Mouse (Mus musculus) kidney, postnatal 36 days (tissue): ENCODE data around the gene Rplp0.
"Not testable (repeated sequence)": the region's sequence is repeated elsewhere in the genome, so short reads cannot be mapped to it uniquely, and the experiment has no call there.

Experiments
- DNase-seq, 2 experiments: peaks; one replicate each; pipeline ENCODE4 v3.0.0; 2021 to 2022; ENCODE audit warnings: mixed read lengths in 2 of 2

Gene Rplp0

DNA sequence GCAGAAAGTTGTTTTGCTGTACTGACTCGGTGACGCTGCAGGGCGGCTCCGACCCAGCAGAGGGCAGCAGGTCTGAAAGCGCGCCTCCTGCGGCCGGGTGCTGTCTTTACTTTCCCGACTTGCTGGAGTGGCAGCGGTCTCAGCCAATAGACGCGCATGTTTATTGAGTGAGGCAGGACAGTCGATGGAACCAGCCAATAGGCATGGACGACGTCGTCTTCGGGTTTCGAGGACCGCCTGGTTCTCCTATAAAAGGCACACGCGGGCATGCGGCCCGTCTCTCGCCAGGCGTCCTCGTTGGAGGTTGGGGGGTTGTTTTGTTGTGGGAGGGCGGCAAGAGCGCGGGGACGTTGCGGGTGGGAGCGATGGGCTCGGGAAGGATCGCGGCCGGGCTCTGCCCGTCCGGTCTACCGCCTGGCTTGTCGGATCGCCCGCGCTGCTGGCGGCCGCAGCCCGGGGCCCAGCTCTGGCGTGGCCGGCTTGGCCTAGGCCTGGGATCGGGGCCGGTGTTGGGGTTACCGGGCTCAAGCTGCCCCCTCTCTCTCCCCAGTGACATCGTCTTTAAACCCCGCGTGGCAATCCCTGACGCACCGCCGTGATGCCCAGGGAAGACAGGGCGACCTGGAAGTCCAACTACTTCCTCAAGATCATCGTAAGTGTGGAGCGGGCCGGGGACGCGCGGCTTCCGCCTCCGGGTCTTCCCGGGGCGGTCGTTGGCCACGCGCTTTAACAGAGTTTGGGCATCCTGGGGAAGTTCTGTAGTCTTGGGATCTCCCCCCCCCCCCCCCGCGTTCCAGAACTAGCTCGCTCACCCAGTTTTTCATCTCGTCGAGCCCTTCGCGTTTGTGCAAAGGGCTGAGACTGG is at the start of gene Rplp0:
Gene Rplp0 (plus strand): TSS at position 231 of the 865 bp plus-strand sequence.
- peak; percentile 100 for DNase-seq

DNA sequence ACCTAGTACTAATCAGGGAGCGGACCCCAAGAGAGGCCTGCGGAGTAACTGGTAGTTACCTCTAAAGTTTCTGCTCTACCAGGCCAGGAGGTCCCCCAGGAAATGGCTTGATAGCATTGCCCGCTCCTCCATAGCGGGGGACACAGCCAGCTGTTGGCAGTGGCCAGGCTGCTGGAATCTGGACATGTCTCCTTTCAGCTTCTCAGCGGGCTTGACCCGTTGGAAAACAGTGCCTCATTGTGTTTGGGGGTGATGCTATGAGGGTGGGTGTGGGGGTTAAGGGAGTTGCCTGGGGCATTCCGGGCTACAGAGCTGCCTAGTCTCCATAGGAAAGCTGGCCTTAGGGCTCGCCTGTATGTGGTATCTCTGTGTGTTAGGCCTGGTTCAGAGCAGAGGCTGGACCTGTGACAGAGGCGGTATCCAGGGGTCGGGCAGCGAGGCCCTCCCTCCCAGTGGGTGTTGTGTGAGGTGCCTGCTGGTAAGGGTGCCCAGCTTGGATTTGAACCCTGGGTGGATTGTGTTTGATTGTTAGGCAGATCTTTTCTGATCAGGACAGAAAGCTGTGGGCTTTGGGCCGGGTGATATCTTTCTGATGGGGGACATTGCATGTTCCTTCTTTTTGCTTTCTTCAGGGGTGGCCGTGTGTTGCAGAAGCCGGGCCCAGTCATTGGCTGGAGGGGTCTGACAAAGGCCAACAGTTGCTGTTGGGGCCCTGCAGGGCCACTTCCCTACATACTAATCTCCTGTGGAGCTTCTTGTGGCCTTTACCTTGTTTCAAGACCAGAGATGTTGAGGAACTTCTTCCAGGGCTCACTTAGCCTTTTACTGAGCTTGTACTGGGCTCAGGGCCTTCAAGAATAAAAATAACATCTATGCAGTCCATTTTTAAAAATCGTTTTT is 49.2 kb upstream of the Rplp0 start:
- DNase-seq: no peak

DNA sequence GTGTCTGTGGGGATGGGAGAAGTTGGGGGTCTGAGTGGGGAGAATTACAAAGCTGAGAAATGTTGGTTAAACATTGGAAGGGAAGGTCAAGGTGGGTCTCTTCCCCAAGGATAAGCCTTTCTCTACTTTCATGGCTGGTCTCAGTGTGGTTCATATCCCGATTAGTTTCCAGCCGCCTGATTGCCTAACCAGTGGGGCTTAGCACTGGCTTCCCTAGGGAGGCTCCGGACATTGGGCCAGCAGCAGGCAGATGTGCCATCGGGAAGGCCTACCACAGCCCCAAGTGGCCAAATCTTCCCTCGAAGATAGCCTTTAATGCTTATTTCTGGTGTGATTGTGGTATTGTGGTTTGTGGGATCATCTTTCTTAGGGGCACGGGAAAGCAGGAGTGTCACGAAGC is 46.9 kb upstream of the Rplp0 start:
- no peak for DNase-seq

- DNase-seq: no peak
Observed at GRCm38 (mm10) chr5:115513246-115513645, 46.0 kb upstream of the Rplp0 start.

- DNase-seq: no peak
Observed at GRCm38 (mm10) chr5:115513721-115514120, 45.5 kb upstream of the Rplp0 start.

- DNase-seq: no peak
Observed at GRCm38 (mm10) chr5:115514346-115514745, 44.9 kb upstream of the Rplp0 start.

DNA sequence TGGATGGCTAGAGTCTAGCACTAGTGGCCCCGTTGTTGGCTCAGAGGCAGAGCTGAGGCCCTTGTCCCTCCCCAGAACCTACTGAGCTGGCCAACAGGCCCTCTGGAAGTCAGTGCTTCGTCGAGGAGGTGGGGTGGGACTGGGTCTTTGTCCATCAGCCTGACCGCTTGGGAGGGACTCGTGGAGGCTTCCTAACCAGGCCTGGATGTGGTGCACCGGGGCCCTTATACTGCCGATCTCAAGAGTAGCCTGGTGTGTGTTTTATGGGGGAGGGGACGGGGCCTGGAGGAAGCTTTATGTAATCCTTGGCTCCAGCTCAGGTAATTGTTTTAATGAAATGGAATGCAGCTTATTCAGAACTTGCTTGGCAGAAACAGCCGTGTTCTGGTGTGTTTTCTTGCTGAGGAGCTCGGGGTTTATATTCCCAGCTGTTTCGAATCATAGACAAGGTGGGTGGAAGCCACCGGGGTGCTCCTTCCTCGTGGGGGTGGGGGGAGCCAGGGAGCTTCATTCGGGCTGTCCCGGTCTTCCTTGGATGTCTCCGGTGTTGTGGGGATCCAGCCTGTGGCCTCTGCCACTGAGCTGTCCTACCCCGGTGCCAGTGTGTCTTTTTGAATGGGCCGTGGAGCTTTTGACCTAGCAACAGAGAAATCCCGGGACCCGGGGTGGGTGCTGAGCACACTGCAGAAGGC is 44.2 kb upstream of the Rplp0 start:
- DNase-seq: peak; percentile 77 to 88

GRCm38 (mm10) chr5:115516081-115516907 is 43.0 kb upstream of the Rplp0 start:
- DNase-seq: peak in 1 of 2 experiments; percentile 73

- no peak for DNase-seq
Observed at GRCm38 (mm10) chr5:115516908-115517307, 42.4 kb upstream of the Rplp0 start.

DNA sequence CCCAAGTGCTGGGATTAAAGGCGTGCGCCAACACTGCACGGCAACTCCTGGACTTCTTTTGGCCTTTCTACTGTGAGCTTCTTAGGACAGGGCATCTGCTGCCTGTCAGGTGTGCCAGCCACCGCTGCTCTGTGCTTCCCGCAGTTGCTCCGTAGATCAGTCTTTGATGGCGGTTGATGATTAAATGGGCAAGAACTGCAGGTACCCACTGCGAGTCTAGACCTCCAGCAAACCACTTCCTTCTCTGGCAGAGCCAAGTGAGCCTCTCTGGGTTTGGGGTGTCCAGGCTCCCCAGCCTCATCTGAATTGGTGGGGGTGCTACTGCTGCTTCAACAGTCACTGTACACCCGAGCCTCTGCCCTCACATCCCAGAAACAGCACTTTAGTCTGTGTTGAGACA is 41.8 kb upstream of the Rplp0 start:
- DNase-seq: peak in 1 of 2 experiments; percentile 42

DNA sequence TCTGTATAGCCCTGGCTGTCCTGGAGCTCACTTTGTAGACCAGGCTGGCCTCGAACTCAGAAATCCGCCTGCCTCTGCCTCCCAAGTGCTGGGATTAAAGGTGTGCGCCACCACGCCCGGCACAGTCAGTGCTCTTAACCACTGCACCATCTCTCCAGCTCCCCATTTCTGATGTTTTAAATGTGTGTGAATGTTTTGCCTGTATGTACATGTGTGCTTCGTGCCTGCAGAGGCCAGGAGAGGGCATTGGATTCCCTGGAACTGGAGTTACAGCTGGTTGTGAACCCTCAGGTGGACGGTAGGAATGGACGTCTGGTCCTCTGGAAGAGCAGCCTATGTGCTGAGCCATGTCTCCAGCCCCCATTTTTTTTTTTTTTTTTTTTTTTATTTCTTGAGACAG is 41.1 kb upstream of the Rplp0 start:
- not testable (repeated sequence) for DNase-seq

DNA sequence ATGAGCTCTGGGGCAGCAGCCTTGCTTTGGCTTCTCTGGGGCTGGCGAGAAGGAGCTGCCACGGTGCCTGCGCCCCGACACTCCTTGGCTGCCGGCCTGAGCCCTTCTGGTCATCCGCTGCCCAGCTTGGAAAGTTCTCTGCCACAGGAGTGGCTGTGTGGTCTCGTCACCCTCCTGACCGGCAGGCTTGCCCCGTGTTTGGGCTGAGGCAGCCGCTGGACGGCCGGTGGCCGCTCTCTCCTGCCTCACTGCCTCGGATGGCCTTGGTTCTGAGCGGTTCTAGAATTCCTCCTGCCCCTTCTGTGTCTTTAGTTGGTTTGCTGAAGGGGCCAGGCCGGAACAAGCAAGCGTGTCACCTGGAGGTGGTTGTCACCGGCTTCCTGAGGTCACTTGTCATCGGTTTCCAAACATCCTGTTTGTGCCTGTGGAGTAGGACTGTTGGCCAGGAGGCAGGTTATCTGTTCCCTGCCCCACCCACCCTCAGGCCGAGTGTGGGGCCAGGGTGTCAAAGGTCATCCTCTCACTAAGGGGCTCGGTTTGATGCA is 38.9 kb upstream of the Rplp0 start:
- DNase-seq: peak; percentile 71 to 85

DNA sequence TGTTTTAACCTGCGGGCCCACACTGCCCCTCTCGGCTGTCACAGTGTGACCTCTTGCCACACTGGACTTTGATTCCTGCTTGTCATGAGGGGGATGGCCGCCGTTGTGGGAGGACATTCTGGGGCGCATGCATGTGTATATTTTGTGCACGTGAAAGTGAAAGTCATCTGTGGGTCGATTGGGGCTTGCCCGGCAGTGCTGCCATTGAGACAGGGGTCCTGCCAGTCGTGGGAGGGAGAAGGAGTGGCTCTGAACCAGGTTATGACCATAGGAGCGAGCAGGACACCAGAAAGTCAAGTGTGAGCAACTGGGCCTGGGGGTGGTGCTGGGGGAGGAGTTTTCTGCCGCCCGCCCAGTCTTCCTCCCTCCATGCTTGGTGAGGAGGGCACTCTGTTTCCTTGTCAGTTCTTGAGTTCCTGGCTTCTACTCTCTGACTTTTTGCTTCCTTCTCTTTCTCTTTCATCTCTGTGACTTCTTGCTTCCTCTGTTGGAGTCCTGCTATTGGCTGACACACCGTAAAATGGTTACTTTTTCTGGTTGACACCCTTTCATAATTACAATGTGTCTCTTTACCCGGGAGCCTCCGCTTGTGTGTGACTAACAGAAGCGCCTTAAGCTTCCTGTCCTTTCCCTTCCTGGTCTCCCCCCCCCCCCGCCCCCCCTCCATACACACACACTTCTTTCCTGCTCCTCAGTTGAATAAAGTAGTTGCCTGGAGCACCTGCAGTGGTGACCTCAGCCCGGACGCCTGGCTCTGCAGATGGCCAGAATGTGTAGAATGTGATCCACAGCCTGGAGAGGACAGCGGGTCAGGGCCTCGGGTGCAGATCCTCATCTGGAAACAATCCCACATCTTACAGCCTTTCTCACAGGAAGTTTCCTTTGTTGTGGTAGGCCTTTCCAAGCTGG is 37.5 kb upstream of the Rplp0 start:
- DNase-seq: peak; percentile 82 to 84

- DNase-seq: no peak
Observed at GRCm38 (mm10) chr5:115522531-115522930, 36.7 kb upstream of the Rplp0 start.

DNA sequence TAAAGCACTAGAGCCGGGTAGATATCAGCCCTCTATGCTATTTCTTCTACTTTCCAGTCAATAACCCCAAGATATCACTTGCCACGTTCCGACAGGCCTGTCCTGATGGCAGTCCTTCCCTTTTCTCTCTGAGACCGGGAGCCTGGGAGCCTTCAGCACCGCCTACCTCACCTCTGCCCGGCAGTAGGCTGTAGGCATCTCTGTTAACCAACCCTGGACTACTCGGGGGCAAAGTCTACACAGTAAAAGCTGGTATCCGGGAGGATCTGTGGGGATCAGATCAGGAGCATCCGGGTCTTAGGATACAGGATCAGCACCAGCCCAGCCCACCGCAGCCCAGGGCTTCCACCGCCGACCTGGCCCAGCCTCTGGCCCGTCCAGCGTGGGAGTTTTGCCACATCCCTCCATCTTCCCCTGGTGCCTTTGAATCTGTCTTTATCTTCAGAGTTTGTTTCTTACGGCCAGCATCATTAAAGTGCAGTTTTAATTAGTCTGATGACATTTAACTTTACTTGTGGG is 36.2 kb upstream of the Rplp0 start:
- DNase-seq: peak; percentile 64 to 81

DNA sequence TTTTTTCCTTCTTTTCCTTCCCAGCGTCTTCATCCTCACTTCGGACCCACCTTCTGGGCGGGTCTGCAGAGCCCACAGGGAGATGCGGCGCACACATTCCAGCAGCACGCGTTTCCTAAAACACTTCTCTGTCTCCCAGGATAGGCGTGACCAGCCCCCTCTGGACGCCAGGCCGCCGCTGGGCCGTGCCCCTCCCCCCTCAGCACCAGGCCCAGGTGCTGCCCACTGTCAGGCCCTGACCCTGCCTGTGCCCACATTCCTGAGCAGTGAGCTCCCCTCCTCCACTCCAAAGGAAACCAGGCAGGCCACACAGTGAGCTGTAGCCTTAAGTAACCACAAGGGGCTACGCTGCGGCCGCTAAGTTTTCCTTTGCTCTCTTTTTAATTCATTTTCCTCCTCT is 35.3 kb upstream of the Rplp0 start:
- peak; percentile 81 to 82 for DNase-seq

DNA sequence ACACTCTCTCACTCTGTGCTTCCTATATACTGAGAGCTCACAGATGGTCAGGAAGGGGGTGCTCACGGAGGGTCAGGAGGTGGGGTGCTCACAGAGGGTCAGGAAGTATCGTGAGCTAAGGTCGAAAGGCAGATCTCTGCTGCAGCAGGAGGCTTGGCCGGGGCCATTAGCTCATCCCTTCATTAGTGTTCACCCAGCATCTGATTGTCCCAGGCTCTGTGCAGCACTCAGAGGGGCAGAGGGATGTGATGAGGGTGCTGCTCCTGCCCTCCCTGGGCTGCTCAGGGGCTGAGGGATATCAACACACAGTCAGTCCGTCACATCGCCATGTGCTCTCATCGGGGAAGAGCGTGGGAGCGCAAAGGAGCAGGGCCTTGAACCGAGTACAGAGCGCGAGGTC is 34.8 kb upstream of the Rplp0 start:
- no peak for DNase-seq

DNA sequence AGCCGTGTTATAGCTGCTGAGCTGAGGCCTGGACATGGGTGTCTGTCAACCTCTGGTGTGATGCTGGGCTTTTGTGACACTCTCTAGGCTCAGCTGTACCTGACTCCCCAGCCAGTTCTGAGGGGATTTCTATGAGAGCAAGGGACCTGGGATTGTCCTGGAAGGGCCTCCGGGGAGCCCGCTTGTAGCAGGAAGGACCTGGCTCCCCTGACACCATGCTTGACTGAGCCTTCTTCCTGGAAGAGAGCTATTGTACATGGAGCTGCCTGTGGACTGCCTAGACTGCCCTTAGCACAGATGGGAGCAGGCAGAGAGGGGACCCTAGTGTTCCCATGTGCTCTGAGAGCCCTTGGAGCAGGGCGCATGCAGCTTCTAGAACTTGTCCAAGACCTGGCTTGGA is 33.9 kb upstream of the Rplp0 start:
- DNase-seq: peak in 1 of 2 experiments; percentile 30

- DNase-seq: peak; percentile 64 to 65
Observed at GRCm38 (mm10) chr5:115525943-115526342, 33.3 kb upstream of the Rplp0 start.

- DNase-seq: no peak
Observed at GRCm38 (mm10) chr5:115526456-115527202, 32.6 kb upstream of the Rplp0 start.
